Mouse (Mus musculus): ENCODE results near the gene Pm20d2.

Gene Pm20d2

DNA sequence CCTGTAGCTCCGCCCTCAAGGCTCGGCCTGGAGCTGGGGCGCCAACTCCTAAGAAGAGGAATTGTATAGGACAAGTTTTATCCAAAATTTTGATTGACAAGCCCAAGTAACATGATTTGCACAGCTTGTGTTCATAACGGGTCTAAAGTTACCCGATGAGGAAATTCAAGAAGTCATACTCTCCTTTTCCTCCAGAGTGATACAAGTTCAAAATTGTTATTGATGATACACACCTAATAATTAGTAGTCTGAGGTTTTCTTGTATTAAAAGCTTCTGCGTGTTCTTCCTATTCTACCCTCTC is at the start of gene Pm20d2:
Pm20d2 (minus strand) TSS at position 3 of the 302 bp plus-strand sequence.
- DNase-seq (ENCODE audit: low read depth, low spot score): no peak

GRCm38 (mm10) chr4:33230881-33231280 is 41.3 kb upstream of the Pm20d2 start:
- peak; percentile 32 for DNase-seq (ENCODE audit: low read depth, low spot score)

- DNase-seq (ENCODE audit: low read depth, low spot score): no peak
These were observed 40.1 kb upstream of the Pm20d2 start for GRCm38 (mm10) chr4:33229639-33230038.

DNA sequence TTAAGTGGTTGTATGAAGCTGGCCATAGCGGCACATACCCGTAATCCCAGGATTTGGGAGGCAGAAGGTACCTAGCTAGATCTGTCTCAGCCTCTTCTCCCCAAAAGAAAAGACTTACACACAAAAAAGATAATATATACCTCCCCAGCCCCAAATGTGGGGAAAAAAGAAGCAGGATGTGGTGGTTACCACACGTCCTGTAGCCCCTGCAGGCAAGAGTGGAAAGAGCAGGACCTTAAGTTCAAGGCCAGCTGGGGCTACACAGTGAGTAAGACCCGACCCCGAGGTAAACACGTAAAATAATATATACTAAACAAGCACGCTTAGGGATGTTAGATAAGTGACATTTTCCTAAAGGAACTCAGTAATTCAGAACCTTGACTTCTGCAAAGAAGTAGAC is 37.6 kb upstream of the Pm20d2 start:
- no peak for DNase-seq (ENCODE audit: low read depth, low spot score)

- DNase-seq (ENCODE audit: low read depth, low spot score): no peak
These were observed 34.6 kb upstream of the Pm20d2 start for GRCm38 (mm10) chr4:33224003-33224675.

DNA sequence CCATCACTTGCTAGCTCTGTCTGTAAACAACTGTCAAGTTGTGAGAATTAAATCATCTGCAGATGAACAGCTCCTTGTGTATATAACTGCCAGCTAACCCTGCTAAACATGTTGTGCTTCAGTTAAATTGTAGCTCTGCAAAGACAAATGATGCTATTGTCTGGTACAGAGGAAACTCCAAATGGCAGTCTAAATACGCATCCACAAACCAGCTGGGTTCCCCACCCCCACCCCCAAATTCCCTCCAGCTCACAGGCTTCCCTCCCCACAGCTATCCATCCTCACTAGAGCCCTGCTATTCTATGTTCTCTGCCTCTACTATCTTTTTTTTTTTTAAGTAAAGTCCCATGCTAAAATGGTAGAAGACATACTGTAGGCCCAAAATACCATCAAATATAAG is 32.3 kb upstream of the Pm20d2 start:
- no peak for DNase-seq (ENCODE audit: low read depth, low spot score)

DNA sequence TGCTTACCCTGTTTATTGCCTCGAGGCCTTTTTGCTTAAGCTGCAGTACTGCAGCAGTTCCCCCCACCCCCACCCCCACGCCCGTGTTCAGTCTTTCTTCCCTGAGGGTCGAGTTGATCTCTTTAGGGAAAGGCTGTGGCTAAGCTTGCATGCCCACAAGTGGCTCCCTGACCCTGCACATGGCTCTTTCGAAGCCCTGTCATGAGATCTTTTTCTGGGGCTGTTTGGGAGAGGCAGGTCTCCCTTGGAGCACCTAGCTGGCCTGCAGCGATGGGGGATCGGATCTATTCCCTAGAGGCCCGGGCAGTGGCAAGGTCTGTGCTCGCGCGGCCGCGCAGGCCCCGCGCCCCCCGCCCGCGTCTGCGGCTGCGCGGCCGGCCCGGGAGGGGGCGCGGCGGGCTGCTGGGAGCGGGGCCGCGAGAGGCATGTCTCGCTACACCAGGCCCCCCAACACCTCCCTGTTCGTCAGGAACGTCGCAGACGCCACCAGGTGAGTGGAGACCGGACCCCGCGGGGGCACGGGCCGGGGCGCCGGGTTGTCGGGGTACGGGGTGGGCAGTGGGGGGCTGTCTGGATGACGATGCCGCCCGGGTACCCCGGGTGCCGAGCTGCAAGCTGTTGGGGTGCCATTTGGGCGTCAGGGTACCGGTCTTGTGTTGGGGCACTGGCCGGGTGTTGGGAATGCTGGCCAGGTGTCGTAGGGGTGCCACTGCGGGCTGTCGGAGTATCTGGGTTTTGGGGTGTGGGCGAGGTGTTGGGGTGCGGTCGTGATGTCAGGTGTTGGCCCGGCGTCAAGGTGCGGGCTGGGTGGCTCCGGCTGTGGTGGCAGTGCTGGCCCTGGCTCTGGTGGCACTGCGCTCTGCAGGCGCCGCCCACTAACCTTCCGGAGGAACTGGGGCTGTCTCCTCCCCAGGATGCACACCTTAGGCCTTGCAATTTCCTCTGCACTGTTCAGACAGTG is 19.6 kb upstream of the Pm20d2 start, which contains the start of gene Srsf12:
Srsf12 (plus strand) TSS at position 111 of the 961 bp plus-strand sequence.
- DNase-seq (ENCODE audit: low read depth, low spot score): peak; percentile 53

DNA sequence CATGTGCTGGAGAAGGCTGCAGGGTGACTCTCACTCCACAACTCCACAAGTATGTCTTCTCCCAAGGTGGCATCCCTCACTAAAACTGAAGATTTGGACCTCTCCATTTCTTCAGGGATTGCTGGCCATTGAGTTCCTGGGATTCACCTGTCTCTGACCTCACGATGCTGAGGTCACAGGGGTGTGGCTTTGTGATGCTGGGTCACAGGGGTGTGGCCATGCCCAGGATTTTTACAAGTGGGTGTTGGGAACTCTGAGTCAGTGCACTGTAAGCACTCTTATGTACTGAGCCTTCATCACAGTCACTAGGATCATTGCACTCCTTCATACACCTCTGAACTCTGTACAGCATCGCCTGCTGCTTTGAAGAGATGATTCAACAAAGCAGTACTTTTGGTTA is 18.0 kb upstream of the Pm20d2 start:
- DNase-seq (ENCODE audit: low read depth, low spot score): peak; percentile 47

DNA sequence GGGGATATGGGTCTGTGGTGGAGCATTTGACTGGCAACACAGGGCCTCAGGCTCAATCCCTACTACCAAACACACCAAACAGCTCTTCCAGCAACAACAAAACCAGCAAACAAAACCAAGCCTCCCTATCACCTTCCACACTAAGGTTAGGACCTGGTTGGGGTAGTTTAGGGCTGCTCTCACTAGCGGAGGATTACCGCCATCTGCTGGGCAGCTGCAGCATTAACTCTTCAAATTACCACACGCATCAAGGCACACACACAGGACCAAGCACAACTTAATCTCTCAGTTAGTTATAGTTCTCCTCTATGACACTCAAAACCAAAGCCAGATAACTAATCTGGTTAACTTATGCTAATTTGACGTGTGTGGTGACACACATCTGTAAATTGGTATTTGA is 15.1 kb upstream of the Pm20d2 start:
- DNase-seq (ENCODE audit: low read depth, low spot score): peak; percentile 76

- DNase-seq (ENCODE audit: low read depth, low spot score): peak; percentile 81
These were observed 8.6 kb upstream of the Pm20d2 start for GRCm38 (mm10) chr4:33198117-33198516.

- DNase-seq (ENCODE audit: low read depth, low spot score): peak; percentile 92
These were observed 479 bp downstream of the Pm20d2 start for GRCm38 (mm10) chr4:33188781-33189734.

- DNase-seq (ENCODE audit: low read depth, low spot score): peak; percentile 79
These were observed 1.4 kb downstream of the Pm20d2 start for GRCm38 (mm10) chr4:33188164-33188563.

- no peak for DNase-seq (ENCODE audit: low read depth, low spot score)
These were observed 6.1 kb downstream of the Pm20d2 start for GRCm38 (mm10) chr4:33183477-33183876.

DNA sequence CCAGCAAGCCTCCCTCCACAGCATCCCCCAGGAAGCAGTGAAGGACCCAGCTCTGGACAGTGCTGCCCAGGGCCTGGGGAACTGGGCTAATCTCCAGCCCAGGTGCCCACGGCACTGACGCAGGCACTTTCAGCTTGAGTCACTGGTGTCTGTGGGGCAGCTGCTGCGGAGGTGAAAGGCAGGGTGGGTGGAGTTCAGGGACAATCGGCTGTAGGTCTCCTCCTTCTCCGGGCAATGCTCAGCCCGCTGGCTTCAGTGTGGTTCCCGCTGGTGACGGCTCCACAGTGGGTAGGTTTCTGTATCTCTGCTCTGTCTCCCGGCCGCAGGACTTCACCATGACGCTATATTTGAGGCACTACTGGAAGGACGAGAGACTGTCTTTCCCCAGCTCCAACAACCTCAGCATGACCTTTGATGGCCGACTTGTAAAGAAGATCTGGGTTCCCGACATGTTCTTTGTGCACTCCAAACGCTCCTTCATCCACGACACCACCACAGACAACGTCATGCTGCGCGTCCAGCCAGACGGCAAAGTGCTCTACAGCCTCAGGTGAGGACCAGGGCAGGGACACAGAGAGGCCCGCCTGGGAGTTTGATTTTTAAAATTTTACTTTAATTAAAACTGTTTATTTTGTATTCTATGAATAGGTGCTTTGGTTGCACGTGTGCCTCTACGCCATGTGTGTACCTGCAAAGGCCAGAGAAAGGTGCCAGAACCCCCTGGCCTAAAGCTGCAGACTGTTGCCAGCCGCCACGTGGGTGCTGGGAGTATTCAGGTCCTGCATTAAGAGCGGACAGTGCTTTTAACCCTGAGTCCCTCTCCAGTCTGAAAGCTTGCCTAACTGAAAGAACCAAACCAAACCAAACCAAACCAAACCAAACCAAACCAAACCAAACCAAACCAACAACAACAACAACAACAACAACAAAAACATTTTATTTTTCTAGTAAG is 37.2 kb downstream of the Pm20d2 start:
- DNase-seq (ENCODE audit: low read depth, low spot score): peak; percentile 40

DNA sequence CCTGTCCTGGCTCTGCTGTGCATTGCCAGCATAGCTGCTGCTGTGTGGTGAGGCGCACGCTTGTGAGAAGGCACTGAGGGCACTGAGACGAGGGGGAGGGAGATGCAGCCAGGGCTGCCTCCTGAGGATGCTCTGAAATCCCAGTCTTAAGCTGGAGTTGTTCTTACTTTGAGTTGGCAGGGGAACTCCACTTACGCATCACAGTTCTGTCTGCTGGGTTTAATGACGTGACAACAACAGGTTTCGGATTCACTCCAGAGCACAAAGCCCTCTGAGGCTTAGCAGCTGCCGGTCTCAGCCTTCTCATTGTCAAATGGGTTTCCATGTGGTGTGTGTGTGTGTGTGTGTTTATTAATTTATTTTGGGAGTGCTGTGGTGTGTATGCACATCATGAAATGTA is 40.4 kb downstream of the Pm20d2 start:
- DNase-seq (ENCODE audit: low read depth, low spot score): no peak

DNA sequence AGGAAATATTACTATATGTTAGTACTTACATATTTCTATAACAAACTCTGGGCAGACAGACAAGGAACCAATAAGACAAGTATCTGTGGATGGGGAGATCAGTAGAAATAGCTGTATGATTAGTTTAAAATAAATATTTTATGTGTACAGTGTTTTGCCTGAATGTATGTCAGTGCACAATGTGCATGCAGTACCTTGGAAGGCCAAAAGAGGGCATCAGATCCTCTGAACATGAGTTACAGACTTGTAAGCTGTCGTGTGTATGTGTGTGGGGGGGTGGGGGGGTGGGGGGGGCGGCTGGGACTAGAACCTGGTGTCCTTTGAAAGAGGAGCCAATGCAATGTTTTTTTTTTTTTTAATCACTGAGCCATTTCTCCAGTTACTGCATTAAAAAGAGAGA is 41.7 kb downstream of the Pm20d2 start:
- peak; percentile 69 for DNase-seq (ENCODE audit: low read depth, low spot score)

DNA sequence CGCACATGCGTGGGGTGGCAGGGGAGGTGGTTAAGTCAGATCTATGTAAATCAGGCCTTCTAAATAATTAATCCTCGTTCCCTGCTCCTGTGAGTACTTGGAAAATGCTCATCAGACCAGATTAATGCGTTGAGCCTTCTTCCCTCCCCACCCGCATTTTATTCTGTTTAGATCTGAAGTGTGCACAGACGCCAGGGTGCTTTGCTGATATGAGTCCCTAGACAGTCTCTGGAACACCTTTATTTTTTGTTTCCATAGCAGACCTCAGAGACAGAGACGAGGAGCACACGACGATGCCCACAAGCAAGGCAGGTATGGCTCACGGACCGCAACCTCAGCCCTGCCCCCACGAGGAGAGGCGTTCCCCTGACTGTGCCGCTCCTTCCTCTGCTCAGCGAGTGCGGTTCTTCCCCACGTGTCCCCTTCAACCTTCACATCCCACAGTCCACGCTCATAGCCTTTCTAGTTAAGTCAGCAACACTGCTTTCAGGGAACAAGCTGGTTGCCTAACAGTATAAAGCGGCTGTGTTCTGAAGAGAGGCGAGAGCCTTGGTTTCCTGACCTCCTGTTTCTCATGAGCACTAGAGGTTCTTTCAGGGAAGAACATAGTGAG is 42.8 kb downstream of the Pm20d2 start:
- peak; percentile 23 for DNase-seq (ENCODE audit: low read depth, low spot score)

- DNase-seq (ENCODE audit: low read depth, low spot score): no peak
These were observed 57.3 kb downstream of the Pm20d2 start, which contains the start of gene Gabrr1 for GRCm38 (mm10) chr4:33132221-33132620. Gene Gabrr1 (plus strand): TSS chr4:33132521.

DNA sequence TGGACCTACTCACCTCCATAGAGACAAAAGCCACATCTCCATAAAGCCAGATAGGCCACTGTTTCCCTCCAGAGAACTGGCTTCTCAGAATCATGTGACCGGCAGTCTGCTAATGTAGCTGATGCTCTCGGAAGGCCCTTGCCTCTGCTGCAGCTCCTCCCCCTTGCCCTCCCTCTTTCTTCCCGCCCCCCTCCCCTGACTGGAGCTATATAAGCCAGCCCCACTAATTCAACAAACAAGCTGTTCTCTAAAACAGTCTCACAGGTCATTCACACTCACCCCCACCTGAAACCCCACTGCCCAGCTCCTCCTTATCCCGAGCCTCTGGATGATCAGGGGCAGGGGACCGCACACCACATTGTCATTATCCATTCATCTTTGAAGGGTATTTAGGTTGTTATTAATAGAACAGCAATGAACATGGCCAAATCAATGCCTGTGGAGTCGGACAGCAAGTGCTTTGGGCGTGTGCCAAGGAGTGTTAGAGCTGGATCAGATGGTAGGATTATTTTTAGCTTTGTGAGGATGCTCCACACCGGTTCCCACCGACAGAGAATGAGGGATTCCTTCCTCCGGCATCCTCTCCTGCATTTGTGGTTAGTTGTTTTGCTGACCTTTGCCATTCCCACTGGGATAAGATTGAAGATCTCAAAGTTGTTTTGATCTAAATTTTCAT is 64.0 kb downstream of the Pm20d2 start:
- peak; percentile 44 for DNase-seq (ENCODE audit: low read depth, low spot score)
